Mouse (Mus musculus) liver, adult 2 months (tissue): ENCODE data around the gene Xylt2. TPM values are rescaled to one million over a fixed set of nuclear protein-coding genes. Genes with fewer than 3 reads are reported as not detected.
A peak's percentile ranks its signal among the peaks of the same experiment; 100 is the strongest.

Experiments used
- DNase-seq: peaks from one replicate; pipeline ENCODE4 v3.0.0-alpha.2; 2011; ENCODE audit warnings: low read depth, low spot score; ENCODE audit errors: extremely low read depth
- H3K27ac ChIP-seq: fragments of 200-500 bp; replicated peaks from 2 replicates; pipeline ENCODE4 v1.5.1; 2012; ENCODE audit warnings: low read depth, mild to moderate bottlenecking, control low read depth, inconsistent platforms, low read length; ENCODE audit not compliant: insufficient read depth
- H3K27me3 ChIP-seq: fragments of 200-500 bp; 2 replicates; pipeline ENCODE4 v1.6.1; 2012; ENCODE audit warnings: mild to moderate bottlenecking, moderate library complexity, low read length, inconsistent platforms; ENCODE audit not compliant: control insufficient read depth, insufficient read depth
- H3K36me3 ChIP-seq: fragments of 200-500 bp; 2 replicates; pipeline ENCODE4 v1.6.1; 2012; ENCODE audit warnings: low read length, inconsistent platforms; ENCODE audit not compliant: control insufficient read depth, insufficient read depth
- H3K4me1 ChIP-seq: fragments of 200-500 bp; 2 replicates; pipeline ENCODE4 v1.6.1; 2011; ENCODE audit warnings: low read length; ENCODE audit not compliant: control insufficient read depth, insufficient read depth
- H3K4me3 ChIP-seq: fragments of 200-500 bp; 2 replicates; pipeline ENCODE4 v1.5.1; 2011; ENCODE audit warnings: low read depth, mild to moderate bottlenecking, control low read depth, low read length, moderate library complexity; ENCODE audit not compliant: insufficient read depth
- H3K79me2 ChIP-seq: fragments of 200-500 bp; 2 replicates; pipeline ENCODE4 v1.6.1; 2012; ENCODE audit warnings: inconsistent platforms, mild to moderate bottlenecking, low read length, moderate library complexity; ENCODE audit not compliant: control insufficient read depth, insufficient read depth
- H3K9ac ChIP-seq: fragments of 200-500 bp; 2 replicates; pipeline ENCODE4 v1.6.1; 2012; ENCODE audit warnings: low read depth, mild to moderate bottlenecking, control low read depth, inconsistent platforms, low read length
- CTCF ChIP-seq: fragments of 200-500 bp; IDR thresholded peaks from 2 replicates; pipeline ENCODE4 v1.5.1; 2011; ENCODE audit warnings: low read depth, low read length, control low read depth
- POLR2A ChIP-seq: fragments of 200-500 bp; IDR thresholded peaks from 2 replicates; pipeline ENCODE4 v1.6.1; 2011; ENCODE audit warnings: low read length, control low read depth; ENCODE audit not compliant: insufficient read depth; ENCODE audit errors: extremely low read depth
- WGBS: fragments of 180-500 bp; shearing (Covaris S2); methylation state at CpG from one replicate; pipeline ENCODE4 v1.1.7; 2018; 5-methylcytosine and 5-hydroxymethylcytosine counted together
- polyA plus RNA-seq: library from polyadenylated mRNA; depleted of rRNA; stranded (reverse); fragments of >200 nt; gene quantifications from 2 replicates; pipeline ENCODE4 v1.2.3, GENCODE M21; 2012
- total RNA-seq: library from RNA; depleted of rRNA; stranded (reverse); fragments of >200 nt; gene quantifications from 2 replicates; pipeline ENCODE4 v1.2.3, GENCODE M21; 2014

Xylt2 gene
- total and polyA plus RNA-seq, 2 experiments, result 11.4 to 19.7 TPM

GRCm38 (mm10) chr11:94715622-94716021 lies 38.3 kb upstream of the Xylt2 start:
- WGBS, result 93% methylated on average over 5 of the region's 5 CpGs
- TF ChIP-seq POLR2A, result no peak
- TF ChIP-seq CTCF, result no peak
- Histone ChIP-seq H3K36me3 (no peaks in the 10 kb centered on the region), H3K27me3 (no peaks in the 10 kb centered on the region), H3K4me1 (0 out of 2 replicates have a peak, but pooled peaks cover 6% of the 10 kb centered on the region), H3K27ac (no peak overlapping the region), H3K4me3 (no peak overlapping the region), H3K79me2 (no peaks in the 10 kb centered on the region), H3K9ac (no peak overlapping the region)
- DNase-seq, result no peak

- Histone ChIP-seq H3K9ac (no peak overlapping the region), H3K36me3 (no peaks in the 10 kb centered on the region), H3K4me3 (no peak overlapping the region), H3K27me3 (no peaks in the 10 kb centered on the region), H3K27ac (no peak overlapping the region), H3K4me1 (0 out of 2 replicates have a peak, but pooled peaks cover 6% of the 10 kb centered on the region), H3K79me2 (no peaks in the 10 kb centered on the region)
- WGBS, result 63% methylated on average over 11 of the region's 11 CpGs
- TF ChIP-seq POLR2A (no peak), CTCF (no peak)
- no peak for DNase-seq
Measured at GRCm38 (mm10) chr11:94713246-94713860, 36.0 kb upstream of the Xylt2 start.

GRCm38 (mm10) chr11:94704472-94704871 lies 27.2 kb upstream of the Xylt2 start, which contains the start of gene Gm11541:
Gene Gm11541, minus strand, starts transcription at chr11:94704499.
- H3K4me1 ChIP-seq, result peaks cover 3% of the 10 kb centered on the region; the same call in 1 of the 2 replicates
- H3K36me3 ChIP-seq, result no peaks in the 10 kb centered on the region
- DNase-seq, result no peak
- H3K4me3 ChIP-seq, result no peak within 1 kb of the TSS
- H3K79me2 ChIP-seq, result no peaks in the 10 kb centered on the region
- 94% methylated on average over 5 of the region's 5 CpGs for WGBS
- H3K27ac ChIP-seq, result no peak within 1 kb of the TSS
- H3K9ac ChIP-seq, result no peak within 1 kb of the TSS
- TF ChIP-seq POLR2A, result no peak
- TF ChIP-seq CTCF, result no peak
- no peaks in the 10 kb centered on the region for H3K27me3 ChIP-seq

- Histone ChIP-seq H3K27me3 (no peaks in the 10 kb centered on the region), H3K9ac (no peak overlapping the region), H3K4me1 (peaks cover 3% of the 10 kb centered on the region; the same call in 1 of the 2 replicates), H3K27ac (no peak overlapping the region), H3K4me3 (no peak overlapping the region), H3K79me2 (no peaks in the 10 kb centered on the region), H3K36me3 (no peaks in the 10 kb centered on the region)
- no peak for DNase-seq
- 76% methylated on average over 7 of the region's 7 CpGs for WGBS
- no peak for TF ChIP-seq CTCF
- TF ChIP-seq POLR2A, result no peak
Measured at GRCm38 (mm10) chr11:94704020-94704419, 26.7 kb upstream of the Xylt2 start.

GRCm38 (mm10) chr11:94702216-94702610 lies 24.9 kb upstream of the Xylt2 start:
- Histone ChIP-seq H3K27me3 (no peaks in the 10 kb centered on the region), H3K9ac (no peak overlapping the region), H3K4me3 (no peak overlapping the region), H3K36me3 (no peaks in the 10 kb centered on the region), H3K4me1 (peaks cover 3% of the 10 kb centered on the region; the same call in 1 of the 2 replicates), H3K27ac (peak overlapping the region; percentile 31; the same call in 1 of the 2 replicates), H3K79me2 (no peaks in the 10 kb centered on the region)
- 14% methylated on average over 3 of the region's 3 CpGs for WGBS
- TF ChIP-seq POLR2A (no peak), CTCF (no peak)
- peak; percentile 83 for DNase-seq
